Mouse (Mus musculus): Measurements from ENCODE around the gene Celf5.

DNA sequence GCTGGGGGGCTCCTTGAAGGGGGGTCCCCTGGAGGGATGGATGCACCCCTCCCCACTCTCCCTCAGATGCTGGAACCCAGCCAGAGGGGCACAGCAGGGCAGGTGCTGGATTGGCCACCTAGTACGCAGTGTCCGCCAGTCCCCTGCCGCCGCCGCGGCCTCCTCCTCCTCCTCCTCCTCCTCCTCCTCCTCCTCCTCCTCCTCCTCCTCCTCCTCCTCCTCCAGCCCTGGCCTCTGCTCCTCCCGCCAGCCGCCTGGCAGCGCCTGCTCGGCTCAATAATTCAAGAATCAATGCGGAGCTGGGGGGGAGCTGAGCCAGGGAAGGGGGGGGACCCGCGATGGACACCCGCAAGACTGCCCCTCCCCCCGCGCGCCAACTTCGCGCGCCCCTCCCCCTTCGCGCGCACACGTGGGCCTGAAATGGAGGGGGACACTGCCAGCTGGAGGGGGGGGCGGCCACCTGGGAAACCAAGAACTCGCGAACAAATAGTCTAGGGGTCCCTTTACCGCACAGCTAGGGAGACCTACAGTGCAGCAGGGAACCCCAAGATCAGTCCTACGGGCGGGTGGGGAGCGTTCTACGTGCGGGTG, 56.3 kb downstream of the Celf5 start:
- no peak for TF ChIP-seq MYOG (IDR thresholded peaks at IDR 0.05; ENCODE audit: control insufficient read depth, extremely low read depth, insufficient read length)
- no peak for TF ChIP-seq CTCF (IDR thresholded peaks at IDR 0.05; ENCODE audit: control insufficient read depth, insufficient read depth, insufficient read length)
- no peak for TF ChIP-seq USF1 (IDR thresholded peaks at IDR 0.05; ENCODE audit: low read depth)
- TF ChIP-seq MAX (IDR thresholded peaks at IDR 0.05), result no peak
